Mouse (Mus musculus): ENCODE data around the gene Utrn. TPM values are rescaled to one million over a fixed set of nuclear protein-coding genes. Genes with fewer than 3 reads are reported as not detected.
A peak's percentile ranks its signal among the peaks of the same experiment; 100 is the strongest.

Gene Utrn
- polyA plus RNA-seq, 1 experiment from 2014 or later: 17.6 TPM

- H3K27ac ChIP-seq (ENCODE audit: low read length): no peak overlapping the region
- no peaks in the 10 kb centered on the region for H3K27me3 ChIP-seq (ENCODE audit: control insufficient read depth, insufficient read depth, low read depth, low read length)
- no peaks in the 10 kb centered on the region for H3K9me3 ChIP-seq (replicated peaks; ENCODE audit: control insufficient read depth, low read length, poor library complexity, severe bottlenecking)
- no peak overlapping the region for H3K4me3 ChIP-seq (ENCODE audit: low read depth, low read length)
- H3K9ac ChIP-seq (ENCODE audit: low read depth, low read length): no peak overlapping the region
- no peak for ATAC-seq
- H3K4me1 ChIP-seq (ENCODE audit: control insufficient read depth, insufficient read depth, low read length): no peaks in the 10 kb centered on the region
- H3K4me2 ChIP-seq (ENCODE audit: low read length): no peak overlapping the region
- 89% methylated on average over 8 of the region's 8 CpGs for WGBS
- no peaks in the 10 kb centered on the region for H3K36me3 ChIP-seq (ENCODE audit: control insufficient read depth, insufficient read depth, low read length)
These were observed 37.0 kb downstream of the Utrn start for GRCm38 (mm10) chr10:12832163-12832562.

- Histone ChIP-seq H3K4me1 (ENCODE audit: control insufficient read depth, insufficient read depth, low read length) (no peaks in the 10 kb centered on the region), H3K27ac (ENCODE audit: low read length) (no peak overlapping the region), H3K4me3 (ENCODE audit: low read depth, low read length) (no peak overlapping the region), H3K27me3 (ENCODE audit: control insufficient read depth, insufficient read depth, low read depth, low read length) (no peaks in the 10 kb centered on the region), H3K9ac (ENCODE audit: low read depth, low read length) (no peak overlapping the region), H3K4me2 (ENCODE audit: low read length) (no peak overlapping the region), H3K36me3 (ENCODE audit: control insufficient read depth, insufficient read depth, low read length) (no peaks in the 10 kb centered on the region), H3K9me3 (replicated peaks; ENCODE audit: control insufficient read depth, low read length, poor library complexity, severe bottlenecking) (no peaks in the 10 kb centered on the region)
- ATAC-seq: no peak
- 80% methylated on average over 4 of the region's 4 CpGs for WGBS
These were observed 41.4 kb downstream of the Utrn start for GRCm38 (mm10) chr10:12827778-12828177.

GRCm38 (mm10) chr10:12827306-12827705, 41.9 kb downstream of the Utrn start:
- 76% methylated on average over 3 of the region's 3 CpGs for WGBS
- Histone ChIP-seq H3K4me1 (ENCODE audit: control insufficient read depth, insufficient read depth, low read length) (no peaks in the 10 kb centered on the region), H3K9me3 (replicated peaks; ENCODE audit: control insufficient read depth, low read length, poor library complexity, severe bottlenecking) (no peaks in the 10 kb centered on the region), H3K4me3 (ENCODE audit: low read depth, low read length) (no peak overlapping the region), H3K36me3 (ENCODE audit: control insufficient read depth, insufficient read depth, low read length) (no peaks in the 10 kb centered on the region), H3K4me2 (ENCODE audit: low read length) (no peak overlapping the region), H3K27me3 (ENCODE audit: control insufficient read depth, insufficient read depth, low read depth, low read length) (no peaks in the 10 kb centered on the region), H3K27ac (ENCODE audit: low read length) (no peak overlapping the region), H3K9ac (ENCODE audit: low read depth, low read length) (no peak overlapping the region)
- ATAC-seq: no peak

GRCm38 (mm10) chr10:12826760-12827281, 42.3 kb downstream of the Utrn start:
- H3K4me3 ChIP-seq (ENCODE audit: low read depth, low read length): no peak overlapping the region
- WGBS: 74% methylated on average over 6 of the region's 6 CpGs
- no peak overlapping the region for H3K4me2 ChIP-seq (ENCODE audit: low read length)
- H3K9me3 ChIP-seq (replicated peaks; ENCODE audit: control insufficient read depth, low read length, poor library complexity, severe bottlenecking): no peaks in the 10 kb centered on the region
- H3K9ac ChIP-seq (ENCODE audit: low read depth, low read length): no peak overlapping the region
- H3K27ac ChIP-seq (ENCODE audit: low read length): no peak overlapping the region
- no peaks in the 10 kb centered on the region for H3K4me1 ChIP-seq (ENCODE audit: control insufficient read depth, insufficient read depth, low read length)
- ATAC-seq: no peak
- no peaks in the 10 kb centered on the region for H3K36me3 ChIP-seq (ENCODE audit: control insufficient read depth, insufficient read depth, low read length)
- no peaks in the 10 kb centered on the region for H3K27me3 ChIP-seq (ENCODE audit: control insufficient read depth, insufficient read depth, low read depth, low read length)

- Histone ChIP-seq H3K9ac (ENCODE audit: low read depth, low read length) (no peak overlapping the region), H3K36me3 (ENCODE audit: control insufficient read depth, insufficient read depth, low read length) (no peaks in the 10 kb centered on the region), H3K4me1 (ENCODE audit: control insufficient read depth, insufficient read depth, low read length) (no peaks in the 10 kb centered on the region), H3K4me2 (ENCODE audit: low read length) (no peak overlapping the region), H3K4me3 (ENCODE audit: low read depth, low read length) (no peak overlapping the region), H3K27ac (ENCODE audit: low read length) (no peak overlapping the region), H3K27me3 (ENCODE audit: control insufficient read depth, insufficient read depth, low read depth, low read length) (no peaks in the 10 kb centered on the region), H3K9me3 (replicated peaks; ENCODE audit: control insufficient read depth, low read length, poor library complexity, severe bottlenecking) (no peaks in the 10 kb centered on the region)
- 62% methylated on average over 4 of the region's 4 CpGs for WGBS
- no peak for ATAC-seq
These were observed 44.8 kb downstream of the Utrn start for GRCm38 (mm10) chr10:12824386-12824785.

- 0 out of 2 replicates have a peak, but pooled peaks have one; percentile 42 for ATAC-seq
- WGBS: 92% methylated on average over 15 of the region's 15 CpGs
- no peak overlapping the region for H3K4me2 ChIP-seq (ENCODE audit: low read length)
These were observed 45.5 kb downstream of the Utrn start for GRCm38 (mm10) chr10:12823437-12824219.

GRCm38 (mm10) chr10:12820978-12821735, 48.0 kb downstream of the Utrn start:
- no peak for ATAC-seq
- H3K9me3 ChIP-seq (replicated peaks; ENCODE audit: control insufficient read depth, low read length, poor library complexity, severe bottlenecking): no peaks in the 10 kb centered on the region
- no peak overlapping the region for H3K4me3 ChIP-seq (ENCODE audit: low read depth, low read length)
- H3K36me3 ChIP-seq (ENCODE audit: control insufficient read depth, insufficient read depth, low read length): no peaks in the 10 kb centered on the region
- H3K4me1 ChIP-seq (ENCODE audit: control insufficient read depth, insufficient read depth, low read length): no peaks in the 10 kb centered on the region
- no peak overlapping the region for H3K27ac ChIP-seq (ENCODE audit: low read length)
- no peak overlapping the region for H3K4me2 ChIP-seq (ENCODE audit: low read length)
- H3K9ac ChIP-seq (ENCODE audit: low read depth, low read length): no peak overlapping the region
- 88% methylated on average over 13 of the region's 13 CpGs for WGBS
- H3K27me3 ChIP-seq (ENCODE audit: control insufficient read depth, insufficient read depth, low read depth, low read length): no peaks in the 10 kb centered on the region

More at GRCm38 (mm10) chr10:12823437-12824219, 45.5 kb downstream of the Utrn start:
- Histone ChIP-seq H3K9me3 (replicated peaks; ENCODE audit: control insufficient read depth, low read length, poor library complexity, severe bottlenecking) (no peaks in the 10 kb centered on the region), H3K27me3 (ENCODE audit: control insufficient read depth, insufficient read depth, low read depth, low read length) (no peaks in the 10 kb centered on the region), H3K4me3 (ENCODE audit: low read depth, low read length) (no peak overlapping the region), H3K9ac (ENCODE audit: low read depth, low read length) (no peak overlapping the region), H3K4me1 (ENCODE audit: control insufficient read depth, insufficient read depth, low read length) (no peaks in the 10 kb centered on the region), H3K36me3 (ENCODE audit: control insufficient read depth, insufficient read depth, low read length) (no peaks in the 10 kb centered on the region), H3K27ac (ENCODE audit: low read length) (no peak overlapping the region)

- Histone ChIP-seq H3K27ac (ENCODE audit: low read length) (no peak overlapping the region), H3K27me3 (ENCODE audit: control insufficient read depth, insufficient read depth, low read depth, low read length) (no peaks in the 10 kb centered on the region), H3K36me3 (ENCODE audit: control insufficient read depth, insufficient read depth, low read length) (no peaks in the 10 kb centered on the region), H3K4me2 (ENCODE audit: low read length) (no peak overlapping the region), H3K9ac (ENCODE audit: low read depth, low read length) (no peak overlapping the region), H3K4me1 (ENCODE audit: control insufficient read depth, insufficient read depth, low read length) (no peaks in the 10 kb centered on the region), H3K9me3 (replicated peaks; ENCODE audit: control insufficient read depth, low read length, poor library complexity, severe bottlenecking) (no peaks in the 10 kb centered on the region), H3K4me3 (ENCODE audit: low read depth, low read length) (no peak overlapping the region)
- ATAC-seq: peak; percentile 25; the same call in 1 of the 2 replicates
- WGBS: 78% methylated on average over 6 of the region's 6 CpGs
These were observed 51.8 kb downstream of the Utrn start for GRCm38 (mm10) chr10:12817409-12817808.

GRCm38 (mm10) chr10:12816530-12816929, 52.6 kb downstream of the Utrn start:
- no peaks in the 10 kb centered on the region for H3K4me1 ChIP-seq (ENCODE audit: control insufficient read depth, insufficient read depth, low read length)
- H3K9ac ChIP-seq (ENCODE audit: low read depth, low read length): no peak overlapping the region
- H3K36me3 ChIP-seq (ENCODE audit: control insufficient read depth, insufficient read depth, low read length): no peaks in the 10 kb centered on the region
- H3K27me3 ChIP-seq (ENCODE audit: control insufficient read depth, insufficient read depth, low read depth, low read length): no peaks in the 10 kb centered on the region
- no peak for ATAC-seq
- no peak overlapping the region for H3K27ac ChIP-seq (ENCODE audit: low read length)
- H3K9me3 ChIP-seq (replicated peaks; ENCODE audit: control insufficient read depth, low read length, poor library complexity, severe bottlenecking): no peaks in the 10 kb centered on the region
- H3K4me3 ChIP-seq (ENCODE audit: low read depth, low read length): no peak overlapping the region
- 79% methylated on average over 6 of the region's 6 CpGs for WGBS
- no peak overlapping the region for H3K4me2 ChIP-seq (ENCODE audit: low read length)
